Mouse (Mus musculus) urinary bladder, adult 18-20 months (tissue): ENCODE measurements around the gene Olfr1392.

Experiments used
- DNase-seq, 2 experiments: peaks; one replicate each; pipeline ENCODE4 v3.0.0; 2022; ENCODE audit warnings: low spot score in 2 of 2, mixed read lengths in 2 of 2

Gene Olfr1392

DNA sequence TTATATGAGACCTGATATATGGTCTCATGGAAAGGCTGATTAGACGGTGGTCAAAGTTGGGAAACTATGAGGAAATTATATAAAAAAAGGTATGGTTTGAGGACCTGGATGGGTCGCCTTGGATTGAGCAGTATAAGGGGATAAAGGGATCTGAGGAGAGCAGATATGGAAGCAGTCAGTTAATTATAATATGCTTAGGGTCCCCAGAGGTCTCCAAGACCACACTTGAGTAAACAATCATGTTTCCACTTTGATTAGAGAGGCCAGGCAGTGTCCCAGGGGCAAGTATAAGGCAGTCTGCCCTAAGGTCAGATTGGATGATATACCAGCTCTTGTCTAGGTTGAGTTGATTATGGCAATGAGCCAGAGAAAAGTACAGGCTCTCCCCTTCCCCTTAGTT is 37.4 kb downstream of the Olfr1392 start, which contains the start of gene Olfr1391:
TSS of gene Olfr1391 (plus strand) at position 301 of the 400 bp plus-strand sequence.
- no peak for DNase-seq

DNA sequence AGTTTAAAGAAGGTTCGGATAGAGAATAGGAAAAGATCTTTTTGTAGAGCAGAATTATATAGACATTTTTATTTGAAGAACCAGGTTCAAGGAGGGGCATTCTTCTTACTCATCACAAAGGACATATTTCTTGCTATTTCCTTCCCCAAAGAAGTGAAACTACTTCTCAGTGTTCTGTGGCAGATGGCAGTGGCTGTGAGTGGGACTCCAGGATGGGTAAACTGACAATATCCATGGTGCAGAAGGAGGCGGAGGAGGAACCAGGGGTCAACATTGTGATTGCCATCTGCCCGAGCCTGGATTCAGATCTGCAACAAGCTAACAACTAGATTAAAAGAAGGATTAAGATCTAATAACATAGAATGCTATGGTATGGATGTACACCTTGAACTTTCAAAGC is 41.6 kb downstream of the Olfr1392 start:
- DNase-seq, result no peak

DNA sequence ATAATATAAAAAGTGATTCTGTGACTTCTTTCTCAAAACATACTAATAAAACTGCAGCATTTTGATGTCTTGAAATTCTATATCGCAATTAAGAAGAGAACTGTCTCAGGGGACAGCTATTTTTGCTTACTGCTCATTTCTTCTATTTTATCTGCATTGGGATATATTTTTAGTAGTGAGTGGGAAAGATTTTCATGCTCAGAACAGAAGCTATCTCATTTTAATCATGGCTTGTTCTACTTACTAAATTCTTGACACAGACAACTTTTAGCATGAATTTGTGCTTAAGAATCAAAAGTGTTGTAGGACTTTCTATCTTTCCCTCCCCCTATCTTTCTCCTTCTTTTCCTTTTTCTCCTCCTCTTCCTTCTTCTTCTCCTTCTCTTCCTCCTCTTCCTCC is 44.6 kb downstream of the Olfr1392 start:
- DNase-seq, result no peak

DNA sequence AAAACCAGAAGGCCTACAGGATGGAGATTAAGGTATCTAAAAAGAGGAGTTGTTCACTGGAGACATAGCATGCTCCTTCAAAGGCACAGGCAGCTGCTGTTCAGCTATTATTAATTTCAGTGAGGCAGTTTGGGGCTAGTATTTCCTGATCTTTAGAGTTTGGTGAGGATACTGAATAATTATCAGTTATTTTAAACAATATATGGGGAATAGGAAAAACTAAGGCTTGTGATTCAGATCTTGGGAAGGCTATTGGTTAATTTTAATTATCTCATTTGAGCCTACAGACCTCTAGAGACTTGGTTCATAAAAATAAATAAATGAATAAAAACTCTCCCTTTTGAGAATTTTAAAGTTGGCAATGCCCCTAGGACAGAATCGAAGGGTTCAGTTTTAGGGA is 49.8 kb downstream of the Olfr1392 start, which contains the start of gene Olfr1390:
TSS of gene Olfr1390 (plus strand) at position 301 of the 400 bp plus-strand sequence.
- no peak for DNase-seq

DNA sequence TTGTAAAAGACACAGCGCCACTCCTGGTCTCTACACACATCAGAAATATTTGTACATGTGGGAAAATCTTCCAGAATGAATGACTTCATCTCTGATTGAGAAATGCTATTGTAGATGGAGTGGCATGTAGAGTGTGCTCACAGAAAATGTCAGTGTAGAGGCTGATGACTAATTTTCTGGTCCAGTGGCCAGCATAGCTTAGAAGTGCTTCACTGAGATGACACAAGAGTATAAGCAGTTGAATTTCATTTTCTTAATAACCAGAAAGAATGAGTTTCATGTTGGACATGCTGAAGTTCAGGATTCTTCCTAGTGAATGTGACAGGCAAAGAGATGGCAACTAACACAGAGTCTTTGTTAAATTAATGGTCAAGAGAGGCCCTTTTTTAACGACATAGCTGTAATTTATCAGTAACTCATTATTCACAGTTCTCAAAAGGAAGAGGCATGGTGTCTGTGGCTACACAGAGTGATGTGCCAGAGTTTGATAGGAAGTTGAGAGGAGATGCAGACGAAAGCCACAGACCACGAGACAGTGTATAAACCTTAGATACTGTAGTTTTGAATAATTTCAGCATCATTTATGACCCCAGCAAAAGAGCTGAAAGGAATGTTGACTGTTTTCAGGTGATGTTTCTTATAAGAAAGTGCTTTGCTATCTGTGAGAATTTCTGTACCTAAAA is 52.2 kb downstream of the Olfr1392 start:
- DNase-seq, result no peak
